Mouse (Mus musculus) limb, embryonic 13.5 days (tissue): Measurements from ENCODE around the gene Atrn. TPM values are rescaled to one million over a fixed set of nuclear protein-coding genes. Genes with fewer than 3 reads are reported as not detected.
A peak's percentile ranks its signal among the peaks of the same experiment; 100 is the strongest.

ENCODE experiments used
- ATAC-seq: fragments of 200-750 bp; cut with Nextera tagmentation; 2 replicates; pipeline ENCODE4 v1.8.0; 2017; ENCODE audit warnings: low read depth, moderate number of reproducible peaks, moderate TSS enrichment; ENCODE audit not compliant: low FRiP score
- H3K27ac ChIP-seq: fragments of 300-500 bp; sonication (generic); 2 replicates; pipeline ENCODE4 v1.5.1; 2015; ENCODE audit warnings: inconsistent platforms, mild to moderate bottlenecking, moderate library complexity
- H3K27me3 ChIP-seq: fragments of 300-500 bp; sonication (generic); 2 replicates; pipeline ENCODE4 v1.6.1; 2015; ENCODE audit warnings: mild to moderate bottlenecking, inconsistent platforms
- H3K36me3 ChIP-seq: fragments of 300-500 bp; sonication (generic); 2 replicates; pipeline ENCODE4 v1.6.1; 2015; ENCODE audit warnings: inconsistent platforms, mild to moderate bottlenecking, moderate library complexity
- H3K4me1 ChIP-seq: fragments of 300-500 bp; sonication (generic); 2 replicates; pipeline ENCODE4 v1.6.1; 2015; ENCODE audit warnings: inconsistent platforms
- H3K4me2 ChIP-seq: fragments of 300-500 bp; sonication (generic); replicated peaks from 2 replicates; pipeline ENCODE4 v1.6.1; 2015; ENCODE audit warnings: inconsistent platforms, mild to moderate bottlenecking, moderate library complexity
- H3K4me3 ChIP-seq: fragments of 300-500 bp; sonication (generic); 2 replicates; pipeline ENCODE4 v1.5.1; 2015; ENCODE audit warnings: moderate library complexity, mild to moderate bottlenecking, inconsistent platforms
- H3K9ac ChIP-seq: fragments of 300-500 bp; sonication (generic); 2 replicates; pipeline ENCODE4 v1.6.1; 2015; ENCODE audit warnings: mild to moderate bottlenecking, inconsistent platforms
- H3K9me3 ChIP-seq: fragments of 300-500 bp; sonication (generic); 2 replicates; pipeline ENCODE4 v1.6.1; 2016; ENCODE audit warnings: inconsistent platforms
- WGBS: fragments of 180-500 bp; shearing (Covaris S2); methylation state at CpG from one replicate; pipeline ENCODE4 v1.1.7; 2015; 5-methylcytosine and 5-hydroxymethylcytosine counted together
- polyA plus RNA-seq: library from polyadenylated mRNA; unstranded; fragments of >200 nt; fragmentation: Nextera tagmentation; extraction: Ambion mirVana; gene quantifications from 2 replicates; pipeline ENCODE4 v1.2.1, GENCODE M21; 2015

Gene Atrn
- polyA plus RNA-seq, 1 experiment from 2014 or later = 8.5 TPM

- no peak for ATAC-seq
- Histone ChIP-seq H3K36me3 (peaks cover 23% of the 10 kb centered on the region), H3K9me3 (no peaks in the 10 kb centered on the region), H3K4me3 (no peak overlapping the region), H3K27ac (no peak overlapping the region), H3K4me1 (no peaks in the 10 kb centered on the region), H3K27me3 (no peaks in the 10 kb centered on the region), H3K4me2 (no peak overlapping the region), H3K9ac (no peak overlapping the region)
- 87% methylated on average over 4 of the region's 4 CpGs for WGBS
These were observed 64.7 kb downstream of the Atrn start for GRCm38 (mm10) chr2:130971030-130971429.

- ATAC-seq = no peak
- H3K4me3 ChIP-seq = no peak overlapping the region
- no peak overlapping the region for H3K4me2 ChIP-seq
- H3K9me3 ChIP-seq = no peaks in the 10 kb centered on the region
- H3K27me3 ChIP-seq = no peaks in the 10 kb centered on the region
- H3K9ac ChIP-seq = no peak overlapping the region
- WGBS = 91% methylated on average over 4 of the region's 4 CpGs
- H3K4me1 ChIP-seq = no peaks in the 10 kb centered on the region
- peaks cover 23% of the 10 kb centered on the region for H3K36me3 ChIP-seq
- no peak overlapping the region for H3K27ac ChIP-seq
These were observed 66.1 kb downstream of the Atrn start for GRCm38 (mm10) chr2:130972386-130972785.

- H3K4me2 ChIP-seq = no peak overlapping the region
- H3K4me1 ChIP-seq = no peaks in the 10 kb centered on the region
- no peaks in the 10 kb centered on the region for H3K9me3 ChIP-seq
- H3K27ac ChIP-seq = no peak overlapping the region
- H3K27me3 ChIP-seq = no peaks in the 10 kb centered on the region
- H3K36me3 ChIP-seq = peaks cover 34% of the 10 kb centered on the region
- WGBS = 72% methylated on average over 1 of the region's 1 CpGs
- no peak overlapping the region for H3K4me3 ChIP-seq
- no peak for ATAC-seq
- H3K9ac ChIP-seq = no peak overlapping the region
These were observed 68.6 kb downstream of the Atrn start for GRCm38 (mm10) chr2:130974928-130975327.

GRCm38 (mm10) chr2:130977589-130977988, 71.3 kb downstream of the Atrn start:
- no peak overlapping the region for H3K4me2 ChIP-seq
- H3K9ac ChIP-seq = no peak overlapping the region
- H3K36me3 ChIP-seq = peaks cover 41% of the 10 kb centered on the region
- H3K27me3 ChIP-seq = no peaks in the 10 kb centered on the region
- H3K9me3 ChIP-seq = no peaks in the 10 kb centered on the region
- no peak for ATAC-seq
- no peak overlapping the region for H3K4me3 ChIP-seq
- no peaks in the 10 kb centered on the region for H3K4me1 ChIP-seq
- no peak overlapping the region for H3K27ac ChIP-seq

- Histone ChIP-seq H3K4me3 (no peak overlapping the region), H3K4me1 (no peaks in the 10 kb centered on the region), H3K27ac (no peak overlapping the region), H3K4me2 (no peak overlapping the region), H3K36me3 (peaks cover 47% of the 10 kb centered on the region), H3K9ac (no peak overlapping the region), H3K27me3 (no peaks in the 10 kb centered on the region), H3K9me3 (no peaks in the 10 kb centered on the region)
- 74% methylated on average over 10 of the region's 10 CpGs for WGBS
- no peak for ATAC-seq
These were observed 72.0 kb downstream of the Atrn start for GRCm38 (mm10) chr2:130978058-130978847.

GRCm38 (mm10) chr2:130979138-130979537, 72.8 kb downstream of the Atrn start:
- Histone ChIP-seq H3K4me2 (no peak overlapping the region), H3K9ac (no peak overlapping the region), H3K36me3 (peaks cover 39% of the 10 kb centered on the region), H3K4me1 (no peaks in the 10 kb centered on the region), H3K27ac (no peak overlapping the region), H3K27me3 (no peaks in the 10 kb centered on the region), H3K4me3 (no peak overlapping the region), H3K9me3 (no peaks in the 10 kb centered on the region)
- ATAC-seq = no peak

- Histone ChIP-seq H3K9me3 (no peaks in the 10 kb centered on the region), H3K4me1 (no peaks in the 10 kb centered on the region), H3K4me3 (no peak overlapping the region), H3K4me2 (no peak overlapping the region), H3K9ac (no peak overlapping the region), H3K27ac (no peak overlapping the region), H3K27me3 (no peaks in the 10 kb centered on the region), H3K36me3 (peaks cover 42% of the 10 kb centered on the region)
- WGBS = 95% methylated on average over 2 of the region's 2 CpGs
- no peak for ATAC-seq
These were observed 86.5 kb downstream of the Atrn start for GRCm38 (mm10) chr2:130992818-130993217.

GRCm38 (mm10) chr2:131009123-131009522, 102.8 kb downstream of the Atrn start:
- H3K9ac ChIP-seq = no peak overlapping the region
- no peak overlapping the region for H3K4me2 ChIP-seq
- no peaks in the 10 kb centered on the region for H3K9me3 ChIP-seq
- H3K27ac ChIP-seq = no peak overlapping the region
- H3K27me3 ChIP-seq = no peaks in the 10 kb centered on the region
- WGBS = 86% methylated on average over 2 of the region's 2 CpGs
- H3K36me3 ChIP-seq = peaks cover 47% of the 10 kb centered on the region
- H3K4me1 ChIP-seq = no peaks in the 10 kb centered on the region
- H3K4me3 ChIP-seq = no peak overlapping the region
- no peak for ATAC-seq

- ATAC-seq = no peak
- Histone ChIP-seq H3K4me1 (no peaks in the 10 kb centered on the region), H3K9ac (no peak overlapping the region), H3K9me3 (no peaks in the 10 kb centered on the region), H3K36me3 (peaks cover 50% of the 10 kb centered on the region), H3K27ac (no peak overlapping the region), H3K27me3 (no peaks in the 10 kb centered on the region), H3K4me2 (no peak overlapping the region), H3K4me3 (no peak overlapping the region)
- WGBS = 91% methylated on average over 1 of the region's 1 CpGs
These were observed 104.3 kb downstream of the Atrn start for GRCm38 (mm10) chr2:131010566-131010965.

- H3K27me3 ChIP-seq = no peaks in the 10 kb centered on the region
- ATAC-seq = no peak
- peaks cover 67% of the 10 kb centered on the region for H3K36me3 ChIP-seq
- H3K4me3 ChIP-seq = no peak overlapping the region
- H3K4me2 ChIP-seq = no peak overlapping the region
- no peaks in the 10 kb centered on the region for H3K4me1 ChIP-seq
- H3K9ac ChIP-seq = no peak overlapping the region
- H3K9me3 ChIP-seq = no peaks in the 10 kb centered on the region
- no peak overlapping the region for H3K27ac ChIP-seq
- WGBS = 97% methylated on average over 2 of the region's 2 CpGs
These were observed 118.9 kb downstream of the Atrn start for GRCm38 (mm10) chr2:131025230-131025629.

- 78% methylated on average over 3 of the region's 3 CpGs for WGBS
- Histone ChIP-seq H3K4me2 (no peak overlapping the region), H3K27me3 (no peaks in the 10 kb centered on the region), H3K4me1 (no peaks in the 10 kb centered on the region), H3K27ac (no peak overlapping the region), H3K9me3 (no peaks in the 10 kb centered on the region), H3K36me3 (peaks cover 56% of the 10 kb centered on the region), H3K9ac (no peak overlapping the region), H3K4me3 (no peak overlapping the region)
- ATAC-seq = no peak
These were observed 120.6 kb downstream of the Atrn start for GRCm38 (mm10) chr2:131026941-131027340.

GRCm38 (mm10) chr2:131029065-131029935, 123.0 kb downstream of the Atrn start:
- WGBS = 68% methylated on average over 9 of the region's 9 CpGs
- peaks cover 34% of the 10 kb centered on the region for H3K36me3 ChIP-seq
- no peak overlapping the region for H3K4me2 ChIP-seq
- H3K4me3 ChIP-seq = no peak overlapping the region
- no peak overlapping the region for H3K9ac ChIP-seq
- peak overlapping the region; percentile 2; the same call in 1 of the 2 replicates for H3K27ac ChIP-seq
- no peaks in the 10 kb centered on the region for H3K27me3 ChIP-seq
- no peak for ATAC-seq
- peaks cover 9% of the 10 kb centered on the region; the same call in 1 of the 2 replicates for H3K9me3 ChIP-seq
- no peaks in the 10 kb centered on the region for H3K4me1 ChIP-seq
